Comparison of ENCODE assay signal across 10 mouse cellular contexts in the genomic region with DNA sequence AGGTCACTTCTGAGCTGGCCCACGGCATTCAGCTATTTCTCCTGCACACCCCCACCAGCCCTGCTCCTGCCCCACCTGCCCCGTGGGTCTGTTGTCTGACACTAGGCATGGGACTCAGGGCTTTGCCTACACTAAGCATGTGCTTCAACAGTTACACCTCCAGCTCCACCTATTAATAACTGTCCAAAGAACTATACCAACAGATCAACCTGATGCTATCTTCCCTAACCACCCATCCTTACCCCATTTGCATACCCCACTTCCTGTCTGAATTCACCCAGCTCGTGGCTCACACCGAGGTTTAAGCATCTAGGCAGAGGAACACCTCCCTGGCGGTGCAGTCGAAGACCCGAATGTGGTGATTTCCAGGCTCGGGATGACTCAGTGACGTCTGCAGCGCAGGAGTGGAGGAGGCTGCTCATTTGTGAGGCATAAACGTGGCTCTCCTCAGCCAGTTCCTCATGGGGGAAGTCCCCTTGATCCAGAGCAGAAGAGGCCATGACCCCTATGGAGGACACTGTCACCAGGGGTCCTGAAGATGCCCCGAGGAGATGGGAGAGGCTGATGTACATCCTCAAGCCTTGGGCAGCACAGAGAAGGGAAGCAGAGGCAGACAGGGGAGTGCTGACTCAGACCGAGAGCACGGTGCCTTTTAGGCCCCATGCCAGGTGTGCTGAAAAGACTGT. TPM values are rescaled to one million over a fixed set of nuclear protein-coding genes. Genes with fewer than 3 reads are reported as not detected.
DNase-seq lines count a peak whose midpoint lies in the region; ATAC-seq and TF ChIP-seq lines count a peak whose summit lies in the region.
"Had no signal": no experiment of that assay in that cellular context is flagged by ENCODE, and none has a peak within 500 bp of the region (broad histone marks: within the 10 kb centered on the region; RNA-seq: fewer than 3 reads in every experiment).

No protein-coding gene starts in this region.

- no peaks in the 10 kb centered on the region for H3K9me3 ChIP-seq in heart, embryonic 16.5 days (replicated peaks; ENCODE audit: control insufficient read depth, low read length)
- no peaks in the 10 kb centered on the region for H3K9me3 ChIP-seq in E14TG2a.4 (ENCODE audit: low read length)

- 0 out of 2 replicates have a peak overlapping the region, but pooled peaks have one; percentile 7 for H3K4me2 ChIP-seq in heart, embryonic 16.5 days (ENCODE audit: low read depth, low read length)

- ATAC-seq in heart, embryonic 16.5 days (replicated peaks; ENCODE audit: extremely low read depth, insufficient read depth, low FRiP score) = no peak; the same call in 1 of the 2 replicates
- peak; percentile 51 to 83 for ATAC-seq in hematopoietic stem cell, adult 5-6 weeks (replicated peaks in 1 of 2; ENCODE audit: insufficient read depth in 1 of 2, low FRiP score in 2 of 2, low TSS enrichment in 1 of 2, low read depth in 1 of 2, poor library complexity in 2 of 2, severe bottlenecking in 2 of 2)
- ATAC-seq: hindbrain, postnatal 0 days had no signal

- peaks cover 3% of the 10 kb centered on the region; the same call in 1 of the 2 replicates for H3K4me1 ChIP-seq in heart, embryonic 16.5 days (ENCODE audit: control insufficient read depth, insufficient read depth, low read length)
- H3K4me1 ChIP-seq in E14TG2a.4 (replicated peaks; ENCODE audit: low read depth, low read length) = peaks cover 91% of the 10 kb centered on the region

- 42% methylated on average over 14 of the region's 14 CpGs for WGBS in heart, embryonic 16.5 days

- no peak overlapping the region for H3K9ac ChIP-seq in heart, embryonic 16.5 days (ENCODE audit: low read length)

- no peak for DNase-seq in heart, adult 8-10 months (ENCODE audit: low spot score)
- peak; percentile 28 to 50 for DNase-seq in spleen, postnatal 14 days (ENCODE audit: low spot score in 2 of 2)
- no peak for DNase-seq in neural tube, embryonic 10.5 days (ENCODE audit: extremely low spot score, low spot score)
- no peak for DNase-seq in cerebellum, adult 9-10 months
- DNase-seq in cerebellum, adult 8-10 months = no peak

- peak overlapping the region; percentile 49 for H3K27ac ChIP-seq in heart, embryonic 16.5 days (ENCODE audit: low read length)
- H3K27ac ChIP-seq: hindbrain, postnatal 0 days had no signal

- H3K4me3 ChIP-seq in heart, embryonic 16.5 days (ENCODE audit: low read length) = no peak overlapping the region
- H3K4me3 ChIP-seq in E14TG2a.4 (replicated peaks; ENCODE audit: low read length) = peak overlapping the region; percentile 45
- H3K4me3 ChIP-seq: erythroblast, embryonic 14.5 days had no signal

- H3K27me3 ChIP-seq in heart, embryonic 16.5 days (ENCODE audit: control insufficient read depth, insufficient read depth, low read length) = no peaks in the 10 kb centered on the region
- H3K27me3 ChIP-seq in E14TG2a.4 (ENCODE audit: insufficient read depth, low read length) = no peaks in the 10 kb centered on the region

- peaks cover 14% of the 10 kb centered on the region for H3K36me3 ChIP-seq in heart, embryonic 16.5 days (ENCODE audit: control insufficient read depth, insufficient read depth)
- H3K36me3 ChIP-seq in E14TG2a.4 (ENCODE audit: insufficient read depth, low read length) = peaks cover 31% of the 10 kb centered on the region

- no peak for TF ChIP-seq CTCF in E14TG2a.4 (conservative IDR thresholded peaks at IDR 0.05; ENCODE audit: low read length)

RNA-seq across cellular contexts. Expression of a gene that starts 13.0 kb away (rescaled TPM):
- 55.7 and 58.1 TPM in 2 replicates for polyA plus RNA-seq in heart, embryonic 16.5 days (2015; fragmentation: Nextera tagmentation; extraction: Ambion mirVana)
- 10 to 100 TPM; 31.4 to 40.9 (median 34.9) TPM for total RNA-seq in heart, adult 8-10 months (2022)
- 21.6 and 33.8 TPM in 2 replicates for total RNA-seq in hematopoietic stem cell, adult 5-6 weeks (2017)

RNA-seq across cellular contexts. Expression of a gene that starts 28.4 kb away (rescaled TPM):
- 41.5 and 42.0 TPM in 2 replicates for polyA plus RNA-seq in heart, embryonic 16.5 days (2015; fragmentation: Nextera tagmentation; extraction: Ambion mirVana)
- total RNA-seq in heart, adult 8-10 months (2022) = 10 to 100 TPM; 40.8 to 52.0 (median 45.0) TPM
- total RNA-seq in hematopoietic stem cell, adult 5-6 weeks (2017) = 19.1 and 23.3 TPM in 2 replicates

RNA-seq across cellular contexts. Expression of a gene that starts 37.3 kb away (rescaled TPM):
- 15.4 and 18.8 TPM in 2 replicates for polyA plus RNA-seq in heart, embryonic 16.5 days (2015; fragmentation: Nextera tagmentation; extraction: Ambion mirVana)
- 10 to 100 TPM; 13.0 to 19.0 (median 15.8) TPM for total RNA-seq in heart, adult 8-10 months (2022)
- total RNA-seq in hematopoietic stem cell, adult 5-6 weeks (2017) = 26.3 and 39.2 TPM in 2 replicates

RNA-seq across cellular contexts. Expression of a gene that starts 37.4 kb away (rescaled TPM):
- polyA plus RNA-seq in heart, embryonic 16.5 days (2015; fragmentation: Nextera tagmentation; extraction: Ambion mirVana) = 84.4 and 86.2 TPM in 2 replicates
- 100 to 1,000 TPM in 1 of 4 experiments, 10 to 100 TPM in 3; 80.5 to 101 (median 85.0) TPM for total RNA-seq in heart, adult 8-10 months (2022)
- 26.5 and 28.1 TPM in 2 replicates for total RNA-seq in hematopoietic stem cell, adult 5-6 weeks (2017)

Comparison
In these comparisons a context has a peak if more than half of its experiments do, and no peak if none do; other contexts are left out.
1. DNase-seq: peak in spleen, postnatal 14 days (2 of 2); none in heart, adult 8-10 months (single experiment), neural tube, embryonic 10.5 days (single experiment), cerebellum, adult 9-10 months (single experiment) and cerebellum, adult 8-10 months (single experiment).